Comparison of ENCODE assay signal across 11 mouse cellular contexts in the genomic region with DNA sequence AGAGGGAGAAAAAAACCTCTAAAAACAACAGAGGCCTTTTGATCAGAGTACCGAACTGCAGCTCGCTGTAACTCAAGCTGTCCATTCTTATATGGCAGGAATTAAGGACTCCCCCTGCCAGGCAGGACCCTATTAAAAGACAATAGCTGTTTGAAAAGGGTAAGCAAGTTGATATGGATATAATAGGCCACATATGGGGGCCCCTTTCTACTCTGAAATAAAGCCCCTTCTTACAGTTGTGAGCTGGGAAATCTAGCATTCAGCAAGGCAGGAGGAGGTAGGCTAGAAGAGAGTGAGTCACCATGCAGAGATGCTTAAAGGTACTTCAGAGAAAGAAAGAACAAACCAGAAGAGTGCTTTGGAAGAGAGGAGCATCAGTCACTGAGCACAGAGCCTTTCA. TPM values are rescaled to one million over a fixed set of nuclear protein-coding genes. Genes with fewer than 3 reads are reported as not detected.
DNase-seq lines count a peak whose midpoint lies in the region; ATAC-seq and TF ChIP-seq lines count a peak whose summit lies in the region.
"Had no signal": no experiment of that assay in that cellular context is flagged by ENCODE, and none has a peak within 500 bp of the region (broad histone marks: within the 10 kb centered on the region; RNA-seq: fewer than 3 reads in every experiment).

No protein-coding gene starts in this region.

- H3K27me3 ChIP-seq in embryonic facial prominence, embryonic 12.5 days, result no peaks in the 10 kb centered on the region
- H3K27me3 ChIP-seq in hindbrain, embryonic 13.5 days, result no peaks in the 10 kb centered on the region
- H3K27me3 ChIP-seq in neural tube, embryonic 12.5 days (replicated peaks), result no peaks in the 10 kb centered on the region
- H3K27me3 ChIP-seq: liver, embryonic 12.5 days had no signal

- TF ChIP-seq CTCF in layer of hippocampus, adult 2 months (conservative IDR thresholded peaks at IDR 0.05), result no peak

- peaks cover 16% of the 10 kb centered on the region for H3K4me1 ChIP-seq in embryonic facial prominence, embryonic 12.5 days
- H3K4me1 ChIP-seq in hindbrain, embryonic 13.5 days (replicated peaks), result peaks cover 15% of the 10 kb centered on the region
- H3K4me1 ChIP-seq in neural tube, embryonic 12.5 days, result peaks cover 14% of the 10 kb centered on the region; the same call in 1 of the 2 replicates

- ATAC-seq in embryonic facial prominence, embryonic 12.5 days (ENCODE audit: insufficient number of reproducible peaks, insufficient read depth, low FRiP score, low TSS enrichment), result peak; percentile 28; the same call in 1 of the 2 replicates
- no peak for ATAC-seq in hindbrain, embryonic 13.5 days (ENCODE audit: low FRiP score)
- peak; percentile 87 for ATAC-seq in neural tube, embryonic 12.5 days (ENCODE audit: low FRiP score, low read depth)
- ATAC-seq: CD4-positive, CD25-positive, alpha-beta regulatory T cell, adult 4 months; liver, embryonic 12.5 days had no signal

- no peaks in the 10 kb centered on the region for H3K36me3 ChIP-seq in embryonic facial prominence, embryonic 12.5 days
- no peaks in the 10 kb centered on the region for H3K36me3 ChIP-seq in hindbrain, embryonic 13.5 days
- no peaks in the 10 kb centered on the region for H3K36me3 ChIP-seq in neural tube, embryonic 12.5 days
- H3K36me3 ChIP-seq: liver, embryonic 12.5 days had no signal

- H3K9ac ChIP-seq in embryonic facial prominence, embryonic 12.5 days, result no peak overlapping the region
- no peak overlapping the region for H3K9ac ChIP-seq in hindbrain, embryonic 13.5 days
- no peak overlapping the region for H3K9ac ChIP-seq in neural tube, embryonic 12.5 days
- H3K9ac ChIP-seq: liver, embryonic 12.5 days had no signal

- 7% methylated on average over 2 of the region's 2 CpGs for WGBS in embryonic facial prominence, embryonic 12.5 days
- 5% methylated on average over 2 of the region's 2 CpGs for whole genome bisulfite sequencing in hindbrain, embryonic 13.5 days
- 4% methylated on average over 2 of the region's 2 CpGs for WGBS in neural tube, embryonic 12.5 days

- no peak overlapping the region for H3K4me3 ChIP-seq in layer of hippocampus, adult 2 months
- no peak overlapping the region for H3K4me3 ChIP-seq in embryonic facial prominence, embryonic 12.5 days
- no peak overlapping the region for H3K4me3 ChIP-seq in hindbrain, embryonic 13.5 days
- no peak overlapping the region for H3K4me3 ChIP-seq in neural tube, embryonic 12.5 days
- H3K4me3 ChIP-seq: liver, embryonic 12.5 days; megakaryocyte, embryonic 14.5 days had no signal

- peak overlapping the region; percentile 64 for H3K27ac ChIP-seq in layer of hippocampus, adult 2 months
- peak overlapping the region; percentile 37; the same call in 1 of the 2 replicates for H3K27ac ChIP-seq in embryonic facial prominence, embryonic 12.5 days
- peak overlapping the region; percentile 56 for H3K27ac ChIP-seq in hindbrain, embryonic 13.5 days
- H3K27ac ChIP-seq in neural tube, embryonic 12.5 days, result no peak overlapping the region
- H3K27ac ChIP-seq: liver, embryonic 12.5 days had no signal

- H3K9me3 ChIP-seq in embryonic facial prominence, embryonic 12.5 days, result no peaks in the 10 kb centered on the region
- H3K9me3 ChIP-seq in hindbrain, embryonic 13.5 days, result no peaks in the 10 kb centered on the region
- no peaks in the 10 kb centered on the region for H3K9me3 ChIP-seq in neural tube, embryonic 12.5 days
- H3K9me3 ChIP-seq: liver, embryonic 12.5 days; megakaryocyte, embryonic 14.5 days had no signal

- no peak for DNase-seq in layer of hippocampus, adult 2 months (ENCODE audit: low spot score in 2 of 2)
- no peak for DNase-seq in layer of hippocampus, postnatal 14 days (ENCODE audit: low spot score in 2 of 2)
- no peak for DNase-seq in adrenal gland, adult 8-10 months
- DNase-seq in spleen, postnatal 14 days (ENCODE audit: low spot score in 2 of 2), result no peak
- DNase-seq in urinary bladder, postnatal 14 days (ENCODE audit: low spot score), result no peak

- no peak overlapping the region for H3K4me2 ChIP-seq in embryonic facial prominence, embryonic 12.5 days (replicated peaks)
- no peak overlapping the region for H3K4me2 ChIP-seq in hindbrain, embryonic 13.5 days
- H3K4me2 ChIP-seq in neural tube, embryonic 12.5 days (replicated peaks), result no peak overlapping the region
- H3K4me2 ChIP-seq: liver, embryonic 12.5 days had no signal

RNA-seq across cellular contexts. Expression of a gene that starts 44.8 kb away (rescaled TPM):
- 100 to 1,000 TPM; 110 to 122 TPM for total RNA-seq in layer of hippocampus, adult 2 months (2021)
- 100 to 1,000 TPM in 1 of 2 experiments, 10 to 100 TPM in 1; 90.8 to 106 TPM for total RNA-seq in layer of hippocampus, postnatal 14 days (2021)
- polyA plus RNA-seq in embryonic facial prominence, embryonic 12.5 days (2016; fragmentation: Nextera tagmentation; extraction: Ambion mirVana), result 71.3 and 80.1 TPM in 2 replicates
- polyA plus RNA-seq in hindbrain, embryonic 13.5 days (2015; fragmentation: Nextera tagmentation; extraction: Ambion mirVana), result 147 and 155 TPM in 2 replicates
- polyA plus RNA-seq in neural tube, embryonic 12.5 days (2016; fragmentation: Nextera tagmentation; extraction: Ambion mirVana), result 106 and 112 TPM in 2 replicates
- 10 to 100 TPM; 17.8 to 35.6 (median 28.3) TPM for total RNA-seq in adrenal gland, adult 8-10 months (2022)

RNA-seq across cellular contexts. Expression of a gene that starts 57.6 kb away (rescaled TPM):
- 10 to 100 TPM; 30.1 to 30.6 TPM for total RNA-seq in layer of hippocampus, adult 2 months (2021)
- 10 to 100 TPM; 38.0 to 40.2 TPM for total RNA-seq in layer of hippocampus, postnatal 14 days (2021)
- 7.9 and 8.2 TPM in 2 replicates for polyA plus RNA-seq in embryonic facial prominence, embryonic 12.5 days (2016; fragmentation: Nextera tagmentation; extraction: Ambion mirVana)
- polyA plus RNA-seq in hindbrain, embryonic 13.5 days (2015; fragmentation: Nextera tagmentation; extraction: Ambion mirVana), result 4.3 and 5.0 TPM in 2 replicates
- 5.3 and 5.4 TPM in 2 replicates for polyA plus RNA-seq in neural tube, embryonic 12.5 days (2016; fragmentation: Nextera tagmentation; extraction: Ambion mirVana)
- total RNA-seq in adrenal gland, adult 8-10 months (2022), result 10 to 100 TPM in 2 of 4 experiments, 1 to 10 TPM in 2; 6.3 to 11.2 (median 9.5) TPM
